Mouse (Mus musculus) forelimb bud, embryonic 11.5 days (tissue): Measurements from ENCODE around the gene Casp9.
"Not testable (repeated sequence)": the region's sequence is repeated elsewhere in the genome, so short reads cannot be mapped to it uniquely, and the experiment has no call there.

Experiments used
- DNase-seq: peaks from one replicate; pipeline ENCODE4 v3.0.0-alpha.2; 2012; ENCODE audit warnings: low read depth, low spot score

Gene Casp9

DNA sequence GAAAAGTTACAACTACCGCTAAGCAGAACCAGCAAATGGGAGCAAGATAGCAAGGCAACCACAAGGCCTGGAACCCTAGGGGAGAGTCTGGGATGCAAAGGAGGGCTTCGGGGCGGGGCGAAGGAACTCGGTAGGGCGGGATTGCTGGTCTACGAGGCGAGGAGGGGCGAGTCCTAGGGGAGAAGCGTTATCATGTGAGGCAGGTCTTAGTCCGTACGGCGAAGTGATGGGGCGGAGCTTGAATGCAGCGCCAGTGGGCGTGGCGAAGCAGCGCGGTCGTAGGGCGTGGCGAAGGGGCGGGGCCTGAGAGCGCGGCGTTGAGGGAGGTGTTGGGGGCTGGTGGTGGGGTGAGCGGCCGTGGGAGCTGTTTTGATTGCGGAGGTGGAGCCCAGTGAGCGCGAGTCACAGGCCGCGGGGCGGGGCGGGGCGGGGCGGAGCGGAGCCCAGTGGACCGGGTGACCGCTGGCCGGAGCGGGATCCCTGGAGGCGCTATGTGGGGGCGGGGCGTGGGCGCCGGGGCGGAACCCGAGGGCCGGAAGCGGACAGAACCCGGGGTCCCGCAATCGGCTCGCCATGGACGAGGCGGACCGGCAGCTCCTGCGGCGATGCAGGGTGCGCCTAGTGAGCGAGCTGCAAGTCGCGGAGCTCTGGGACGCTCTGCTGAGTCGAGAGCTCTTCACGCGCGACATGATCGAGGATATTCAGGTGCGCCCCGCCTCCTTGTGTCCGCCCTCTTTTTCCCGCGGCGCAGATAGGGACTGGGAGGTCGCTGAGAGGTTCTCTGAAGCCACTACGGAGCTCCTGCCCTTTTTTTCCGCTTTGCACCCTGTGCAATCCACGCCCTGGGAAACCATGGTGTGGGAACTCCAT lies at the start of gene Casp9:
Casp9 (plus strand) TSS at position 331 of the 870 bp plus-strand sequence.
- DNase-seq, result peak; percentile 97

- no peak for DNase-seq
Observed at GRCm38 (mm10) chr4:141746578-141747346, 46.6 kb upstream of the Casp9 start, which contains the start of gene Agmat. Agmat (plus strand) TSS chr4:141746672.

DNA sequence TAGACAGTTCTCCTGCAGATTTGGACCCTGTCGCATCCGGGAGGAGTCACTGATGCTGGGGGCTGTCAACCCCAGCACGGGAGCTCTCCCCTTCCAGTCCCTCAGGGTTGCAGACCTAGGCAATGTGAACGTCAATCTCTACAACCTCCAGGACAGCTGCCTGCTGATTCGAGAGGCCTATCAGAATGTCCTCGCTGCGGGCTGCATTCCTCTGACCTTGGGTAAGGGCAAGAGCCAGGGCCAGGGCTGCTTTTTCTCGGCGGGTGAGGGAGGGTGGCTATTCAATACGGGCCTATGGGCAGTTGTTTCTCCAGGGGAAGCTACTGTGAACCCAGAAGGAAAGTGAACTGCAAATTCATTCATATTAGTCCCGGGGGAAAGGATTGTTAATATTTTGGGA lies 43.9 kb upstream of the Casp9 start:
- no peak for DNase-seq

GRCm38 (mm10) chr4:141750826-141751225 lies 42.6 kb upstream of the Casp9 start:
- DNase-seq, result no peak

DNA sequence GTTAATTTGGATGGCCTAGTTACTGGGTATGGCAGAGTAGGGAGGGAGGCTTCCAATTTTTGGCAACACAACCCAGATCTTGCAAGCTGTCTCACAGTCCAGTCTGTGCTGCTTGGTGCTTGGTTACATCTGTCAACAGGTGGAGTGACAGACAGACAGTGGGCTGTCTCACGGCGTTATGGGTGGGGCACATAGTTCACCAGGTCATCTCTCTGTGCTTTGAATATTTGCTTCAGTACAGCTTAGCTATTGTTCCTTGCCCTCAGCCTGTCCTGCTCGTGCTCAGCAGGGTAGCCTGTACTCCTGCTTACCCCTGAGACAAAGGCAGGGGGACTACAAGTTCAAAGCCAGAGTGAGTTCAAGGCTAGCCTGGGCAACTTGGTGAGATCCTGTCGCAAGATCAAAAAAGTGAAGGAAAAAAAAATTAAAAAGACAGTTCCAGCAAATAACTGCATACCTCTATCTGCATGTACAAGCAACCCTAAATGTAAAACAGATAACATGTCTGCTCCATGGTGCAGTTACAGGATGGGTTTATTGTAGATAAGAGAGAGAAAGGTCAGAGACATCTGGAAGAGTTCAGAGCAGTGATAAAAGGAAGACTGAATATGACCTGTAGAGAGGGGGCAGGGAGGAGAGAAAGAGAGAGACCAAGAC lies 41.9 kb upstream of the Casp9 start:
- no peak for DNase-seq

- DNase-seq, result no peak
Observed at GRCm38 (mm10) chr4:141752076-141752421, 41.4 kb upstream of the Casp9 start.

DNA sequence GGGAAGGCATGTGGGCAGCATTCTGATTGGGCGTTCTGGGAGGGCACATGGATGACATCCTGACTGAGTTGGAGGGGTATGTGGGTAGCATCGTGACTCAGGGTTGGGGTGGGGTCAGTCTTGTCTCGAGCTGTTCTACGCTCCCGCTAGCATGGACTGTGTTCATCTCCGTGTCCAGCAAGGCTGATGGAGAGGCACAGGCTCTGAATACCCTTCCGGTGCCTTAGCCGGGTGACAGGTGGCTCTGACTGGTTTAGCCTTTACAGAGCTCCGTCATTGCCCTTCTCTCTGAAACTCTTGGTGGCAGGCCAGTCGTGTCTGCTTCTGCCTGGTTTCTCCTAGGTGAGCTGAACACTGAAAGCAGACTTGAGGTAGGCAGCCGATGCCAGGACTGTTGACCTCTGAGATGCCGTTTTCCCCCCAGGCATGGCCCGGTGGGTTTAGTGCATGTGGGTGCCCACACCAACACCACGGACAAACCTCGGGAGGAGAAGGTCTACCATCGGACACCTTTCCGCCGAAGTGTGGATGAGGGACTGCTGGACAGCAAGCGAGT lies 38.0 kb upstream of the Casp9 start:
- no peak for DNase-seq

GRCm38 (mm10) chr4:141757124-141757523 lies 36.3 kb upstream of the Casp9 start:
- no peak for DNase-seq

DNA sequence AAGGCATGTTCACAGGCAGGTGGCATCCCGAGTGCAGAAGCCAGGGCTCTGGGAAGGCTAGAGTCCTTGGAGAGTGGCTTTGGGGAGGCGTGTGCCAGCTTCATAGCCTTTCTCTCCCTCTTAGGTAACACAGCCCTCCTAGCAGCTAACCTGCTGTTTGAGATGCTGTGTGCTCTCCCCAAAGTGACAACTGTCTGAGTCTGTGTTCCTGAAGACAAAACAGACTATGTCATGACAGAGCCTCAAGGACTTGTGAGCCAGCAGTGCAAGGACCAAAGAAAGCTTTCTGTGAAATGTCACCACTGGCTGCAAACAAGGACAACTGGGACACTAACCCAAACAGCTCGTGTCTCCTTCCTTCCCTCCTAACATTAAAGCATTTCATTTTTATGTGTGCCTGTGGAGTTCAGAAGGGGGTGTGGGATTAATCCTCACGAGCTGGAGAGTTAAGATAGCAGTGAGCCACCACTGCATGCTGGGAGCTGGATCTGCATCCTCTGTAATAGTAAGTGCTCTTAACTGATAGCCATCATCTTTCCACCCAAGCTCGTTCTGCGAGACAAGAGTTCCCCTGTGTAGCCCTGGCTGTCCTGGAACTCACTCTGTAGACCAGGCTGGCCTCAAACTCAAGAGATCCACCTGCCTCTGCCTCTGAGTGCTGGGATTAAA lies 34.4 kb upstream of the Casp9 start:
- no peak for DNase-seq

- DNase-seq, result no peak
Observed at GRCm38 (mm10) chr4:141760942-141761341, 32.5 kb upstream of the Casp9 start.

- DNase-seq, result no peak
Observed at GRCm38 (mm10) chr4:141762102-141762598, 31.3 kb upstream of the Casp9 start.

DNA sequence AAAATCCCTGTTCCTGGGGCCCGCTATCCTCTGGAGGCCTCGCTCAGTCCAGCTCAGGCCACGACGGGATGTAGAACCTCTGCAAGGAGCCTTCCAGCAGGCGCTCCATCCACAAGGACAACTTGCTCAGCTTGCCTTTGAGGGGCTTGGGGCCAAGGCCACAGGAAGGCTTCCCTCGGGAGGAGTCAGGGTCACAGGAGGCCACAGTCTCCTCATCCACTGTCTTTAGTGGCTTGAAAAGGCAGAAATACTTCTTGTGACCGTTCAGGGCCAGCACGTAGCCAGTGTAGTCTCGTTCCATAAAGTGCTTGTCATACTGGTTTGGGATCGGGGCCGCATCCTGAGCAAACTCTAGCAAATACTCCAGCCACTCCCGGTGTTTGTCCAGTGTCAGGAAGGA lies 29.9 kb upstream of the Casp9 start:
- DNase-seq, result no peak

DNA sequence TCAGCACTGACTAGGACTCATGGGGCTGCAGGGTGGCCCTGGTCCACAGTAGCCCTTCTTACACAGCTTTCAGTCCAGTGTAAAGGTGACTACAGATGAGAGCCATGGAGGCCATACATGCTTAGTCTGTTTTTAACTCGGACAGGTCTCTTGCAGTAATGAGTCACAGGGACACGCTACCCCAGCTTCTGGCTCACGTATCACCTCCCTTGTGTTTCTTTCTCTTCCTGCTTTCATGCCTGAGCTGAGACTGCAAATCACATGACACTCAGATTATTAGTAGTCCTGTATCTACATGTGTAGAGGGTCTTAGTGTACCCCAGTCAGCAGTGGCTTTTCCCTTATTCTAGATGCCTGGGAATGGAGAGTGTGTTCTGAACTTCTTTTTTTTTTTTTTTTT lies 28.4 kb upstream of the Casp9 start:
- DNase-seq, result no peak

GRCm38 (mm10) chr4:141766316-141766667 lies 27.1 kb upstream of the Casp9 start:
- no peak for DNase-seq

- no peak for DNase-seq
Observed at GRCm38 (mm10) chr4:141766668-141767352, 26.6 kb upstream of the Casp9 start.

- DNase-seq, result no peak
Observed at GRCm38 (mm10) chr4:141767353-141768036, 25.9 kb upstream of the Casp9 start.

GRCm38 (mm10) chr4:141769501-141770160 lies 23.8 kb upstream of the Casp9 start:
- DNase-seq, result no peak

GRCm38 (mm10) chr4:141771823-141772222 lies 21.6 kb upstream of the Casp9 start:
- no peak for DNase-seq

- DNase-seq, result not testable (repeated sequence)
Observed at GRCm38 (mm10) chr4:141773019-141773418, 20.4 kb upstream of the Casp9 start.

DNA sequence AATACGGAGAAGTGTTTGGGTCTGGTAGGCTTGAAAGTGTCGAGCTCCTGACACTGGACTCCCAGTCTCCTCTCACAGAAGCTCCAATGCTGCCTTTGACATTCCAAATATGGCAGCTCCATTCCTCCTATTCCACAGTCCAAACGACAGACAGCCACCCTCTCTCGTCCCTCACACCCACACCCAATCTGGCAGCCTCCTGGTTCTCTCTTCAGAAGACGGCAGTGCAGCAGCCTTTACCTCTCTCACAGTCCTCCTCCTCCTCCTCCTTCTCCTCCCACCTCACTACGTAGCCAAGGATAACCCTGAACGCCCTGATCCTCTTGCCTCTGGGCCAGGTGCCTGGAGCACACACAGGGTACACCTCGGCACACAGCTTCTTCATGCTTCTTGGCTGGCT lies 13.6 kb upstream of the Casp9 start:
- DNase-seq, result no peak
